9 mouse cellular contexts compared by ENCODE assay signal in genomic region chr13:94709691-94710573, GRCm38 (mm10).
DNase-seq lines count a peak whose midpoint lies in the region; ATAC-seq and TF ChIP-seq lines count a peak whose summit lies in the region.
"Had no signal": no experiment of that assay in that cellular context is flagged by ENCODE, and none has a peak within 500 bp of the region (broad histone marks: within the 10 kb centered on the region; RNA-seq: fewer than 3 reads in every experiment).

No protein-coding gene starts in this region.

- peak overlapping the region; percentile 55 for H3K4me2 ChIP-seq in intestine, postnatal 0 days (replicated peaks; ENCODE audit: low read depth)
- H3K4me2 ChIP-seq in stomach, embryonic 14.5 days (replicated peaks; ENCODE audit: low read depth, low read length), result peak overlapping the region; percentile 39

- peaks cover 89% of the 10 kb centered on the region for H3K27me3 ChIP-seq in intestine, postnatal 0 days (replicated peaks; ENCODE audit: control insufficient read depth, insufficient read depth, low read length)
- H3K27me3 ChIP-seq in stomach, embryonic 14.5 days (ENCODE audit: control insufficient read depth, insufficient read depth, low read length), result peaks cover 49% of the 10 kb centered on the region

- WGBS in intestine, postnatal 0 days, result 1% methylated on average over 50 of the region's 50 CpGs
- 2% methylated on average over 50 of the region's 50 CpGs for WGBS in stomach, embryonic 14.5 days

- H3K27ac ChIP-seq in intestine, postnatal 0 days (ENCODE audit: low read depth, low read length), result no peak overlapping the region
- no peak overlapping the region for H3K27ac ChIP-seq in stomach, embryonic 14.5 days (ENCODE audit: low read length)

- H3K4me1 ChIP-seq in intestine, postnatal 0 days (replicated peaks; ENCODE audit: control insufficient read depth, insufficient read depth, low read length), result no peaks in the 10 kb centered on the region
- peaks cover 9% of the 10 kb centered on the region; the same call in 1 of the 2 replicates for H3K4me1 ChIP-seq in stomach, embryonic 14.5 days (ENCODE audit: control insufficient read depth, insufficient read depth, low read length)

- TF ChIP-seq CTCF in intestine, postnatal 0 days (IDR thresholded peaks at IDR 0.05; ENCODE audit: low read depth), result peak; percentile 66

- no peaks in the 10 kb centered on the region for H3K36me3 ChIP-seq in intestine, postnatal 0 days (ENCODE audit: control insufficient read depth, insufficient read depth)
- no peaks in the 10 kb centered on the region for H3K36me3 ChIP-seq in stomach, embryonic 14.5 days (ENCODE audit: control insufficient read depth, insufficient read depth, low read length)

- H3K9me3 ChIP-seq in intestine, postnatal 0 days (ENCODE audit: control insufficient read depth), result no peaks in the 10 kb centered on the region
- H3K9me3 ChIP-seq in stomach, embryonic 14.5 days (ENCODE audit: control insufficient read depth, low read depth, low read length), result no peaks in the 10 kb centered on the region

- DNase-seq in cerebellum, postnatal 10 days, result peak; percentile 51 to 55
- DNase-seq in cerebellum, adult 9-11 months, result no peak
- peak; percentile 53 for DNase-seq in ZHBTc4 (ENCODE audit: low read depth, low spot score)
- peak; percentile 58 for DNase-seq in forelimb bud, embryonic 11.5 days (ENCODE audit: low read depth, low spot score)
- peak; percentile 14 for DNase-seq in lung, postnatal 10 days
- DNase-seq in cerebellum, adult 11 months, result no peak

- H3K4me3 ChIP-seq in intestine, postnatal 0 days (ENCODE audit: low read depth, low read length), result peak overlapping the region; percentile 23
- peak overlapping the region; percentile 19 for H3K4me3 ChIP-seq in stomach, embryonic 14.5 days (ENCODE audit: low read depth, low read length)
- H3K4me3 ChIP-seq: erythroblast, embryonic 14.5 days had no signal

- H3K9ac ChIP-seq in intestine, postnatal 0 days (ENCODE audit: low read depth, low read length), result no peak overlapping the region
- no peak overlapping the region for H3K9ac ChIP-seq in stomach, embryonic 14.5 days (replicated peaks; ENCODE audit: low read depth, low read length)

- ATAC-seq in intestine, postnatal 0 days, result no peak
- no peak for ATAC-seq in stomach, embryonic 14.5 days (ENCODE audit: insufficient number of reproducible peaks, insufficient read depth, low FRiP score, low read depth)

Comparison
In these comparisons a context has a peak if more than half of its experiments do, and no peak if none do; other contexts are left out.
1. DNase-seq: peak in cerebellum, postnatal 10 days (2 of 2), ZHBTc4 (single experiment), forelimb bud, embryonic 11.5 days (single experiment) and lung, postnatal 10 days (single experiment); none in cerebellum, adult 9-11 months (single experiment) and cerebellum, adult 11 months (single experiment).